Mouse (Mus musculus): Measurements from ENCODE around the gene Afg3l1.
"Not testable (repeated sequence)": the region's sequence is repeated elsewhere in the genome, so short reads cannot be mapped to it uniquely, and the experiment has no call there.

The Afg3l1 gene

GRCm38 (mm10) chr8:123472991-123473390 is 4.7 kb upstream of the Afg3l1 start:
- DNase-seq: not testable (repeated sequence)

- DNase-seq: not testable (repeated sequence)
Measured at GRCm38 (mm10) chr8:123474549-123474948, 3.2 kb upstream of the Afg3l1 start.

GRCm38 (mm10) chr8:123476911-123477736 is 579 bp upstream of the Afg3l1 start:
- DNase-seq: peak in 1 of 2 experiments; percentile 41

GRCm38 (mm10) chr8:123478456-123479218 is 934 bp downstream of the Afg3l1 start:
- DNase-seq: no peak

GRCm38 (mm10) chr8:123482627-123483026 is 4.9 kb downstream of the Afg3l1 start:
- DNase-seq: peak in 1 of 2 experiments; percentile 30

- no peak for DNase-seq
Measured at GRCm38 (mm10) chr8:123491280-123492075, 13.8 kb downstream of the Afg3l1 start.

- DNase-seq: no peak
Measured at GRCm38 (mm10) chr8:123492898-123493297, 15.2 kb downstream of the Afg3l1 start.

GRCm38 (mm10) chr8:123497699-123498098 is 20.0 kb downstream of the Afg3l1 start:
- DNase-seq: no peak

- peak; percentile 43 to 59 for DNase-seq
Measured at GRCm38 (mm10) chr8:123498963-123499362, 21.3 kb downstream of the Afg3l1 start.

GRCm38 (mm10) chr8:123499556-123499955 is 21.9 kb downstream of the Afg3l1 start:
- no peak for DNase-seq

GRCm38 (mm10) chr8:123502192-123502591 is 24.5 kb downstream of the Afg3l1 start:
- no peak for DNase-seq

GRCm38 (mm10) chr8:123503801-123504467 is 26.2 kb downstream of the Afg3l1 start:
- no peak for DNase-seq

- DNase-seq: no peak
Measured at GRCm38 (mm10) chr8:123504591-123505195, 27.0 kb downstream of the Afg3l1 start.

GRCm38 (mm10) chr8:123505267-123505666 is 27.6 kb downstream of the Afg3l1 start:
- DNase-seq: no peak

GRCm38 (mm10) chr8:123505695-123506094 is 28.0 kb downstream of the Afg3l1 start:
- no peak for DNase-seq

GRCm38 (mm10) chr8:123507153-123507552 is 29.4 kb downstream of the Afg3l1 start:
- no peak for DNase-seq

- no peak for DNase-seq
Measured at GRCm38 (mm10) chr8:123510819-123511218, 33.1 kb downstream of the Afg3l1 start.

GRCm38 (mm10) chr8:123514136-123514535 is 36.4 kb downstream of the Afg3l1 start:
- peak in 1 of 2 experiments; percentile 36 for DNase-seq

- DNase-seq: peak; percentile 68 to 84
Measured at GRCm38 (mm10) chr8:123514781-123515539, 37.3 kb downstream of the Afg3l1 start, which contains the start of gene Dbndd1. Gene Dbndd1 (minus strand): TSS chr8:123515463.

GRCm38 (mm10) chr8:123515540-123515897 is 37.8 kb downstream of the Afg3l1 start:
- no peak for DNase-seq

- no peak for DNase-seq
Measured at GRCm38 (mm10) chr8:123516596-123516995, 38.9 kb downstream of the Afg3l1 start.
